Mouse (Mus musculus): Measurements from ENCODE around the gene Tsc22d2. TPM values are rescaled to one million over a fixed set of nuclear protein-coding genes. Genes with fewer than 3 reads are reported as not detected.

The Tsc22d2 gene
- polyA plus RNA-seq, 1 experiment = 16.7 TPM

DNA sequence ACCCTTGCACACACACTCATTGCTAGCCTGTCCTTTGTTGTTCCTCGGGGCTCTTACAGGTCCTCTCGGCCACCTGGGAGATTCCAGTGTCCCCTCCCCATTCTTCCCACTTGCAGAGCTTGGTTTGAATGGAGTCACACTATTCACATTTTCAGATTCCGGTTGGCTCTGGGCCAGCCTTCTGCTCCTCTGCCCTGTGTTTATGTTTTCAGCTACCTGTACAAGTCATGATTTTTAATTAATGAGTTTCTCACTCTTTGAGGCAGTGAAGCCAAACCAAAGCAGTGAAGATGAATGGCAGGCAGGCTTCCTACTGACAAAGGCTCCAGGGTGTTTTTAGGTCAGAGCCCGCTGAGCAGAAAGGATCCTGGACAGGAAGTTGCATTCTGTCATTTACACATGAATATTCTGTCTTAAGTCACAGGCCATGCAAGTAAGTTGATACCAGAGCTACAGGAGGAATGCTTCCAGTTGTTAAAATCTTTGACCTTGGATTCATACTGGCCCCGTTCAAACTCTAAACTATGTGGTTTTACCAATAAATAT, 36.9 kb upstream of the Tsc22d2 start:
- H3K27me3 ChIP-seq (ENCODE audit: control insufficient read depth, insufficient read depth, low read length) = no peaks in the 10 kb centered on the region
- H3K36me3 ChIP-seq (ENCODE audit: control insufficient read depth, insufficient read depth, low read length) = no peaks in the 10 kb centered on the region
- H3K4me1 ChIP-seq (ENCODE audit: control insufficient read depth, insufficient read depth, low read length) = peaks cover 2% of the 10 kb centered on the region; the same call in 1 of the 2 replicates
- TF ChIP-seq POLR2A (IDR thresholded peaks at IDR 0.05; ENCODE audit: control insufficient read depth, low read depth, low read length) = no peak
- no peak for TF ChIP-seq CTCF (IDR thresholded peaks at IDR 0.05; ENCODE audit: control insufficient read depth, insufficient read depth, insufficient replicate concordance, low read depth, low read length)
- no peak overlapping the region for H3K27ac ChIP-seq (ENCODE audit: control insufficient read depth, insufficient read depth, low read depth, low read length)
- H3K4me3 ChIP-seq (ENCODE audit: control insufficient read depth, low read depth, low read length) = no peak overlapping the region

DNA sequence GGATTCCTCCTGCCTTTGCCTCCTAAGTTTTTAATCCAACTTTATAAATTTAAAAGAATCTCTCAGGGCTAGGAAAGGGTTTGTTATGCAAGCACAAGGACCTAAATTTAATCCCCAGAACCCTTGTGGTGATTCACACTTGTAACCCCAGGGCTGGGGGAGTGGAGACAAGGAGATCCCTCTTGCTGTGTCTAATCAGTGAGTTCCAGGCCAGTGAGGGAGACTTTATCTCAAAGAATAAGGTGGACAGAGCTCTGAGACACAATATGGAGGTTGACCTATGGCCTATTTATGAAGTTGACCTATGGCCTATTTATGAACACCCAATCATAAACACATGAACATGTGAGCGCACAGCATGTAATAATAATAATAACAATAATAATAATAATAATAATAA, 31.8 kb upstream of the Tsc22d2 start:
- Histone ChIP-seq H3K4me3 (ENCODE audit: control insufficient read depth, low read depth, low read length) (no peak overlapping the region), H3K36me3 (ENCODE audit: control insufficient read depth, insufficient read depth, low read length) (no peaks in the 10 kb centered on the region), H3K4me1 (ENCODE audit: control insufficient read depth, insufficient read depth, low read length) (no peaks in the 10 kb centered on the region), H3K27ac (ENCODE audit: control insufficient read depth, insufficient read depth, low read depth, low read length) (no peak overlapping the region), H3K27me3 (ENCODE audit: control insufficient read depth, insufficient read depth, low read length) (no peaks in the 10 kb centered on the region)
- TF ChIP-seq POLR2A (IDR thresholded peaks at IDR 0.05; ENCODE audit: control insufficient read depth, low read depth, low read length) (no peak), CTCF (IDR thresholded peaks at IDR 0.05; ENCODE audit: control insufficient read depth, insufficient read depth, insufficient replicate concordance, low read depth, low read length) (no peak)

DNA sequence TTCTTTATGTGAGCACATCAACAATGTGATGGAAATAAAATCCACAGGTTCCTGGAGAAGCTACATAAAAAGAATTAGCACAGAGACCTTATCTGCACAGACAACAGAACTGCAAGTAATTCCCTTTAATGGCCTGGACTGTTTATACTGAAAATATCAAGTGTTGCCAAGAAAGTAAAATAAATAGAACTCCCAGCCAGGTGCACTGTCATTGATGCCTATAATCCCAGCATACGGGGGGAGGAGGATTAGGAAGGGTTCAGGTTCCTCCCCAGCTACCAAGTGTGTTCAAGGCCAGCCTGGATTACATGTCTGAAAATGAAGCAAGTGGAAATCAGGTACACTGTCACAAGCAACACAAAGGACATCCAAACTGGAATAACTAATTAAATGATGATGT, 29.5 kb upstream of the Tsc22d2 start:
- Histone ChIP-seq H3K27ac (ENCODE audit: control insufficient read depth, insufficient read depth, low read depth, low read length) (no peak overlapping the region), H3K27me3 (ENCODE audit: control insufficient read depth, insufficient read depth, low read length) (no peaks in the 10 kb centered on the region), H3K4me1 (ENCODE audit: control insufficient read depth, insufficient read depth, low read length) (no peaks in the 10 kb centered on the region), H3K4me3 (ENCODE audit: control insufficient read depth, low read depth, low read length) (no peak overlapping the region), H3K36me3 (ENCODE audit: control insufficient read depth, insufficient read depth, low read length) (no peaks in the 10 kb centered on the region)
- TF ChIP-seq POLR2A (IDR thresholded peaks at IDR 0.05; ENCODE audit: control insufficient read depth, low read depth, low read length) (no peak), CTCF (IDR thresholded peaks at IDR 0.05; ENCODE audit: control insufficient read depth, insufficient read depth, insufficient replicate concordance, low read depth, low read length) (no peak)

- H3K4me1 ChIP-seq (ENCODE audit: control insufficient read depth, insufficient read depth, low read length) = no peaks in the 10 kb centered on the region
- no peak for TF ChIP-seq CTCF (IDR thresholded peaks at IDR 0.05; ENCODE audit: control insufficient read depth, insufficient read depth, insufficient replicate concordance, low read depth, low read length)
- no peak for TF ChIP-seq POLR2A (IDR thresholded peaks at IDR 0.05; ENCODE audit: control insufficient read depth, low read depth, low read length)
- H3K27ac ChIP-seq (ENCODE audit: control insufficient read depth, insufficient read depth, low read depth, low read length) = no peak overlapping the region
- H3K27me3 ChIP-seq (ENCODE audit: control insufficient read depth, insufficient read depth, low read length) = no peaks in the 10 kb centered on the region
- H3K36me3 ChIP-seq (ENCODE audit: control insufficient read depth, insufficient read depth, low read length) = no peaks in the 10 kb centered on the region
- H3K4me3 ChIP-seq (ENCODE audit: control insufficient read depth, low read depth, low read length) = no peak overlapping the region
Measured at GRCm38 (mm10) chr3:58388731-58389130, 25.8 kb upstream of the Tsc22d2 start.

DNA sequence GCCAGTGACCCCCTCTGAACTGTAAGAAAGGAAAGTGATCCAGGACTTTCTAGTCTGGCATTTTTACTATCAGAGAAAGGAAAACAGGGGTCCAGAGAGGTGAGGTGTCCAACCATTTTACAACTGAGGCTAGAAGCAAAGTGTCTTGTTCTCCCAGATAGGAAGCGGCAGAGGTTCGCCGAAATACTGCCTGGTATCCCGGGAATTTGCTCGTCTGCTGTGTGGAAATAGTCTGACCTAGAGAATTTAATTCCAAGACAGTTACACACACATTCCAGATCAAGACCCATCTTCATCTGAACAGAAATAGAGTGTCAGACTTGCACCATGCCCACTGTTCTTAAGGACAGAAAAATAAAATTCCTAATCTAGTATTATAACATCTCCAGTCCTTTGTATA, 16.0 kb upstream of the Tsc22d2 start:
- no peak for TF ChIP-seq POLR2A (IDR thresholded peaks at IDR 0.05; ENCODE audit: control insufficient read depth, low read depth, low read length)
- Histone ChIP-seq H3K27ac (ENCODE audit: control insufficient read depth, insufficient read depth, low read depth, low read length) (no peak overlapping the region), H3K4me3 (ENCODE audit: control insufficient read depth, low read depth, low read length) (no peak overlapping the region), H3K27me3 (ENCODE audit: control insufficient read depth, insufficient read depth, low read length) (no peaks in the 10 kb centered on the region), H3K36me3 (ENCODE audit: control insufficient read depth, insufficient read depth, low read length) (no peaks in the 10 kb centered on the region), H3K4me1 (ENCODE audit: control insufficient read depth, insufficient read depth, low read length) (no peaks in the 10 kb centered on the region)

GRCm38 (mm10) chr3:58399931-58400330, 14.6 kb upstream of the Tsc22d2 start:
- no peak for TF ChIP-seq CTCF (IDR thresholded peaks at IDR 0.05; ENCODE audit: control insufficient read depth, insufficient read depth, insufficient replicate concordance, low read depth, low read length)
- no peak for TF ChIP-seq POLR2A (IDR thresholded peaks at IDR 0.05; ENCODE audit: control insufficient read depth, low read depth, low read length)
- H3K4me3 ChIP-seq (ENCODE audit: control insufficient read depth, low read depth, low read length) = no peak overlapping the region
- no peak overlapping the region for H3K27ac ChIP-seq (ENCODE audit: control insufficient read depth, insufficient read depth, low read depth, low read length)
- no peaks in the 10 kb centered on the region for H3K4me1 ChIP-seq (ENCODE audit: control insufficient read depth, insufficient read depth, low read length)
- no peaks in the 10 kb centered on the region for H3K27me3 ChIP-seq (ENCODE audit: control insufficient read depth, insufficient read depth, low read length)
- no peaks in the 10 kb centered on the region for H3K36me3 ChIP-seq (ENCODE audit: control insufficient read depth, insufficient read depth, low read length)

DNA sequence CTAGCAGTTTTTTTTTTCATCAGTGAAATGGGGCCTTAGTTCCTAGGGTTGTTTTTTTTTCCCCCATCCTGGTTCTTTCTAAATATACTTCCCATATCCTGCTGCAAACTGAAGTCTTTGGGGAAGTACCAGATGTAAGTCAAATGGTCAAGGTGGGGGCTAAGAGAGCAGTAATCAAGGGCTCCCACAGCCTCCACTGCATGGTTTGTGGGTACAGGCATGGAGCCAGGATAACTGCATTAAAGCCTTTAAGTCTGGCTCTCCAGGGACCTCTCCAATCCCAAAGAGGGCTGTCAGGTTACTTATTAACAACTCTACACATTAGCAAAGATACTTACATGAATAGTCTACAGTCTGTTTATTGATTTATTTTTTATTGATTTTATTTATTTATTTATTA, 2.8 kb upstream of the Tsc22d2 start:
- Histone ChIP-seq H3K36me3 (ENCODE audit: control insufficient read depth, insufficient read depth, low read length) (no peaks in the 10 kb centered on the region; the same call in 1 of the 2 replicates), H3K4me1 (ENCODE audit: control insufficient read depth, insufficient read depth, low read length) (peaks cover 4% of the 10 kb centered on the region), H3K4me3 (ENCODE audit: control insufficient read depth, low read depth, low read length) (no peak overlapping the region), H3K27me3 (ENCODE audit: control insufficient read depth, insufficient read depth, low read length) (no peaks in the 10 kb centered on the region), H3K27ac (ENCODE audit: control insufficient read depth, insufficient read depth, low read depth, low read length) (no peak overlapping the region)
- no peak for TF ChIP-seq POLR2A (IDR thresholded peaks at IDR 0.05; ENCODE audit: control insufficient read depth, low read depth, low read length)
- TF ChIP-seq CTCF (IDR thresholded peaks at IDR 0.05; ENCODE audit: control insufficient read depth, insufficient read depth, insufficient replicate concordance, low read depth, low read length) = no peak

GRCm38 (mm10) chr3:58413671-58414070, 844 bp upstream of the Tsc22d2 start:
- Histone ChIP-seq H3K27me3 (ENCODE audit: control insufficient read depth, insufficient read depth, low read length) (no peaks in the 10 kb centered on the region), H3K4me3 (ENCODE audit: control insufficient read depth, low read depth, low read length) (peak overlapping the region; percentile 98; the same call in 1 of the 2 replicates), H3K4me1 (ENCODE audit: control insufficient read depth, insufficient read depth, low read length) (peaks cover 9% of the 10 kb centered on the region), H3K27ac (ENCODE audit: control insufficient read depth, insufficient read depth, low read depth, low read length) (no peak overlapping the region; the same call in 1 of the 2 replicates), H3K36me3 (ENCODE audit: control insufficient read depth, insufficient read depth, low read length) (peaks cover 4% of the 10 kb centered on the region)
- no peak for TF ChIP-seq POLR2A (IDR thresholded peaks at IDR 0.05; ENCODE audit: control insufficient read depth, low read depth, low read length)
- TF ChIP-seq CTCF (IDR thresholded peaks at IDR 0.05; ENCODE audit: control insufficient read depth, insufficient read depth, insufficient replicate concordance, low read depth, low read length) = no peak

Measured in testis, adult 2 months (tissue).